ENCODE assay signal across 11 mouse cellular contexts in genomic region chr2:30351149-30351548, GRCm38 (mm10). TPM values are rescaled to one million over a fixed set of nuclear protein-coding genes. Genes with fewer than 3 reads are reported as not detected.
DNase-seq lines count a peak whose midpoint lies in the region; ATAC-seq and TF ChIP-seq lines count a peak whose summit lies in the region.
"Had no signal": no experiment of that assay in that cellular context is flagged by ENCODE, and none has a peak within 500 bp of the region (broad histone marks: within the 10 kb centered on the region; RNA-seq: fewer than 3 reads in every experiment).

No protein-coding gene starts in this region.

- no peaks in the 10 kb centered on the region for H3K27me3 ChIP-seq in heart, embryonic 10.5 days (ENCODE audit: insufficient read depth, poor library complexity, severe bottlenecking)
- no peaks in the 10 kb centered on the region for H3K27me3 ChIP-seq in liver, adult 2 months (ENCODE audit: control insufficient read depth, insufficient read depth, low read length)
- H3K27me3 ChIP-seq in liver, embryonic 11.5 days (replicated peaks; ENCODE audit: control insufficient read depth, insufficient read depth, low read length): no peaks in the 10 kb centered on the region
- H3K27me3 ChIP-seq in forebrain, embryonic 16.5 days (replicated peaks; ENCODE audit: control insufficient read depth, insufficient read depth, low read length): no peaks in the 10 kb centered on the region

- TF ChIP-seq POLR2A in liver, adult 2 months (IDR thresholded peaks at IDR 0.05; ENCODE audit: extremely low read depth, insufficient read depth, low read length): no peak
- no peak for TF ChIP-seq POLR2A in cortical plate, adult 2 months (IDR thresholded peaks at IDR 0.05; ENCODE audit: extremely low read depth, insufficient read depth, low read length)

- DNase-seq in heart, adult 11 months: peak; percentile 96
- DNase-seq in heart, embryonic 10.5 days (ENCODE audit: low spot score): no peak
- no peak for DNase-seq in liver, adult 2 months (ENCODE audit: extremely low read depth, low read depth, low spot score)
- no peak for DNase-seq in liver, embryonic 11.5 days (ENCODE audit: low spot score)
- DNase-seq in ES-CJ7 (ENCODE audit: low read depth, low spot score): peak; percentile 65
- no peak for DNase-seq in neural tube, embryonic 10.5 days (ENCODE audit: extremely low spot score, low spot score)

- H3K79me2 ChIP-seq in liver, adult 2 months (ENCODE audit: control insufficient read depth, insufficient read depth, low read length): no peaks in the 10 kb centered on the region

- no peak overlapping the region for H3K4me2 ChIP-seq in liver, embryonic 11.5 days
- H3K4me2 ChIP-seq in forebrain, embryonic 16.5 days (ENCODE audit: low read length): no peak overlapping the region
- H3K4me2 ChIP-seq: heart, embryonic 11.5 days had no signal

- peaks cover 79% of the 10 kb centered on the region for H3K36me3 ChIP-seq in heart, embryonic 10.5 days
- peaks cover 2% of the 10 kb centered on the region; the same call in 1 of the 2 replicates for H3K36me3 ChIP-seq in liver, adult 2 months (ENCODE audit: control insufficient read depth, insufficient read depth, low read length)
- H3K36me3 ChIP-seq in liver, embryonic 11.5 days (ENCODE audit: control insufficient read depth, insufficient read depth, low read length): peaks cover 30% of the 10 kb centered on the region
- H3K36me3 ChIP-seq in forebrain, embryonic 16.5 days (ENCODE audit: control insufficient read depth, insufficient read depth): peaks cover 7% of the 10 kb centered on the region

- ATAC-seq in liver, embryonic 11.5 days (replicated peaks; ENCODE audit: low FRiP score): no peak
- no peak for ATAC-seq in forebrain, embryonic 16.5 days

- H3K4me3 ChIP-seq in heart, embryonic 10.5 days: no peak overlapping the region
- no peak overlapping the region for H3K4me3 ChIP-seq in liver, adult 2 months (ENCODE audit: insufficient read depth, low read depth, low read length)
- H3K4me3 ChIP-seq in liver, embryonic 11.5 days (ENCODE audit: low read depth, low read length): no peak overlapping the region
- H3K4me3 ChIP-seq in cortical plate, adult 2 months (ENCODE audit: insufficient read depth, low read length): no peak overlapping the region
- H3K4me3 ChIP-seq in forebrain, embryonic 16.5 days (replicated peaks; ENCODE audit: low read length): no peak overlapping the region
- H3K4me3 ChIP-seq: erythroblast, embryonic 14.5 days had no signal

- H3K27ac ChIP-seq in heart, embryonic 10.5 days: no peak overlapping the region
- no peak overlapping the region for H3K27ac ChIP-seq in liver, adult 2 months (replicated peaks; ENCODE audit: insufficient read depth, low read depth, low read length)
- H3K27ac ChIP-seq in liver, embryonic 11.5 days (ENCODE audit: low read depth, low read length): no peak overlapping the region
- no peak overlapping the region for H3K27ac ChIP-seq in cortical plate, adult 2 months (ENCODE audit: insufficient read depth, low read length)
- H3K27ac ChIP-seq in forebrain, embryonic 16.5 days (ENCODE audit: low read length): no peak overlapping the region
- H3K27ac ChIP-seq: macrophage had no signal

- H3K9me3 ChIP-seq in heart, embryonic 10.5 days: no peaks in the 10 kb centered on the region
- H3K9me3 ChIP-seq in liver, embryonic 11.5 days (ENCODE audit: control insufficient read depth, low read length): no peaks in the 10 kb centered on the region
- no peaks in the 10 kb centered on the region for H3K9me3 ChIP-seq in forebrain, embryonic 16.5 days (ENCODE audit: control insufficient read depth, low read length)

- peaks cover 20% of the 10 kb centered on the region for H3K4me1 ChIP-seq in heart, embryonic 10.5 days
- H3K4me1 ChIP-seq in liver, adult 2 months (ENCODE audit: control insufficient read depth, insufficient read depth, low read length): no peaks in the 10 kb centered on the region
- H3K4me1 ChIP-seq in liver, embryonic 11.5 days (replicated peaks; ENCODE audit: control insufficient read depth, insufficient read depth, low read length): no peaks in the 10 kb centered on the region; the same call in 1 of the 2 replicates
- peaks cover 9% of the 10 kb centered on the region for H3K4me1 ChIP-seq in cortical plate, adult 2 months (ENCODE audit: control insufficient read depth, insufficient read depth, low read length)
- H3K4me1 ChIP-seq in forebrain, embryonic 16.5 days (replicated peaks; ENCODE audit: control insufficient read depth, insufficient read depth, low read length): 0 out of 2 replicates have a peak, but pooled peaks cover 2% of the 10 kb centered on the region

- peak; percentile 18; the same call in 1 of the 2 replicates for TF ChIP-seq CTCF in liver, adult 2 months (IDR thresholded peaks at IDR 0.05; ENCODE audit: low read depth, low read length)
- TF ChIP-seq CTCF in cortical plate, adult 2 months (IDR thresholded peaks at IDR 0.05; ENCODE audit: extremely low read depth, insufficient read depth, low read length): 0 out of 2 replicates have a peak, but pooled peaks have one; percentile 19

- 55% methylated on average over 2 of the region's 2 CpGs for WGBS in heart, embryonic 10.5 days
- 81% methylated on average over 2 of the region's 2 CpGs for WGBS in liver, adult 2 months
- WGBS in liver, embryonic 11.5 days: 67% methylated on average over 2 of the region's 2 CpGs
- 79% methylated on average over 2 of the region's 2 CpGs for WGBS in forebrain, embryonic 16.5 days

- no peak overlapping the region for H3K9ac ChIP-seq in liver, adult 2 months (ENCODE audit: low read depth, low read length)
- H3K9ac ChIP-seq in liver, embryonic 11.5 days (ENCODE audit: low read depth, low read length): no peak overlapping the region
- no peak overlapping the region for H3K9ac ChIP-seq in forebrain, embryonic 16.5 days (replicated peaks; ENCODE audit: low read depth, low read length)

RNA-seq across cellular contexts. Expression of gene Sh3glb2, which starts 8.0 kb away (rescaled TPM):
- polyA plus RNA-seq in heart, embryonic 10.5 days (2016; fragmentation: Nextera tagmentation; extraction: Ambion mirVana): 101 and 132 TPM in 2 replicates
- 23.3 and 23.5 TPM in 2 replicates for total RNA-seq in liver, adult 2 months (2014; rRNA removed)
- 50.0 and 62.0 TPM in 2 replicates for polyA plus RNA-seq in liver, adult 2 months (2012; rRNA removed)
- polyA plus RNA-seq in liver, embryonic 11.5 days (2014; fragmentation: Nextera tagmentation; extraction: Ambion mirVana): 44.0 and 48.9 TPM in 2 replicates
- 520 and 530 TPM in 2 replicates for polyA plus RNA-seq in cortical plate, adult 2 months (2012; rRNA removed)
- 159 and 203 TPM in 2 replicates for polyA plus RNA-seq in forebrain, embryonic 16.5 days (2015; fragmentation: Nextera tagmentation; extraction: Ambion mirVana)

RNA-seq across cellular contexts. Expression of gene Miga2, which starts 12.9 kb away (rescaled TPM):
- polyA plus RNA-seq in heart, embryonic 10.5 days (2016; fragmentation: Nextera tagmentation; extraction: Ambion mirVana): 28.2 and 35.1 TPM in 2 replicates
- total RNA-seq in liver, adult 2 months (2014; rRNA removed): 30.7 and 37.2 TPM in 2 replicates
- polyA plus RNA-seq in liver, adult 2 months (2012; rRNA removed): 46.5 and 52.2 TPM in 2 replicates
- 19.7 and 21.2 TPM in 2 replicates for polyA plus RNA-seq in liver, embryonic 11.5 days (2014; fragmentation: Nextera tagmentation; extraction: Ambion mirVana)
- polyA plus RNA-seq in cortical plate, adult 2 months (2012; rRNA removed): 85.6 and 97.0 TPM in 2 replicates
- 29.7 and 35.6 TPM in 2 replicates for polyA plus RNA-seq in forebrain, embryonic 16.5 days (2015; fragmentation: Nextera tagmentation; extraction: Ambion mirVana)

RNA-seq across cellular contexts. Expression of gene Dolpp1, which starts 40.9 kb away (rescaled TPM):
- 29.9 and 36.1 TPM in 2 replicates for polyA plus RNA-seq in heart, embryonic 10.5 days (2016; fragmentation: Nextera tagmentation; extraction: Ambion mirVana)
- total RNA-seq in liver, adult 2 months (2014; rRNA removed): 8.9 and 11.2 TPM in 2 replicates
- 44.8 and 47.3 TPM in 2 replicates for polyA plus RNA-seq in liver, adult 2 months (2012; rRNA removed)
- 37.6 and 39.9 TPM in 2 replicates for polyA plus RNA-seq in liver, embryonic 11.5 days (2014; fragmentation: Nextera tagmentation; extraction: Ambion mirVana)
- 32.0 and 35.5 TPM in 2 replicates for polyA plus RNA-seq in cortical plate, adult 2 months (2012; rRNA removed)
- polyA plus RNA-seq in forebrain, embryonic 16.5 days (2015; fragmentation: Nextera tagmentation; extraction: Ambion mirVana): 59.3 and 66.5 TPM in 2 replicates

Comparison
In these comparisons a context has a peak if more than half of its experiments do, and no peak if none do; other contexts are left out.
1. DNase-seq: peak in heart, adult 11 months (single experiment) and ES-CJ7 (single experiment); none in heart, embryonic 10.5 days (single experiment), liver, adult 2 months (single experiment), liver, embryonic 11.5 days (single experiment) and neural tube, embryonic 10.5 days (single experiment).